Mouse (Mus musculus): ENCODE measurements around the gene Bank1.

DNA sequence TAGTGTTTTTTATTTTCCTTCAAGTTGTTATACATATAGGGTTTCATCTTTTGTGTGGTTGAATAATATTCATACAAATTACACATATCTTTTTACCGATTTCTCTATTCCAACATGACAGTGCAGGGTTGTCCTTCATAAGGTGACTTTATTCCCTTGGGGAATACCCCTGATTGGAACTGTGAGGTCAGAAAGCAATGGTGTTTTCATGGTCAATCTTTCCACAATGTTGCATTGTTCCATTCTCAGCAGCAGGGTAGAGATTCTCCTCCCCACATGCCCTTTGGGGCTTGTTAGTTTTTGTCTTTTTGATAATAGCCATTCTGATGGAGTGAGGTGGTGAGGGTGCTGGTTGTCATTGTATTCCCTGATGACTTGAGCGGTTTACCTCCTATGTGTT is 80.9 kb downstream of the Bank1 start:
- no peak for TF ChIP-seq CTCF (IDR thresholded peaks at IDR 0.05; ENCODE audit: borderline replicate concordance, insufficient read depth, low read length)
- TF ChIP-seq POLR2A (IDR thresholded peaks at IDR 0.05; ENCODE audit: low read depth, low read length): no peak
